Mouse (Mus musculus) hindlimb bud, embryonic 11.5 days (tissue): ENCODE measurements around the gene Tfap2e.

Source experiments
- DNase-seq: peaks from one replicate; pipeline ENCODE4 v3.0.0-alpha.2; 2012; ENCODE audit warnings: low read depth, low spot score; ENCODE audit errors: extremely low spot score

The Tfap2e gene

GRCm38 (mm10) chr4:126752024-126752607 lies 16.1 kb upstream of the Tfap2e start:
- no peak for DNase-seq

GRCm38 (mm10) chr4:126751556-126752023 lies 15.6 kb upstream of the Tfap2e start:
- DNase-seq = no peak

- no peak for DNase-seq
These were observed 15.0 kb upstream of the Tfap2e start for GRCm38 (mm10) chr4:126750863-126751555.

- DNase-seq = no peak
These were observed 14.1 kb upstream of the Tfap2e start for GRCm38 (mm10) chr4:126750046-126750683.

GRCm38 (mm10) chr4:126749553-126749952 lies 13.5 kb upstream of the Tfap2e start:
- no peak for DNase-seq

GRCm38 (mm10) chr4:126748381-126748780 lies 12.3 kb upstream of the Tfap2e start:
- DNase-seq = no peak

GRCm38 (mm10) chr4:126746194-126746840 lies 10.3 kb upstream of the Tfap2e start:
- DNase-seq = no peak

- DNase-seq = no peak
These were observed 9.6 kb upstream of the Tfap2e start for GRCm38 (mm10) chr4:126745506-126746193.

- no peak for DNase-seq
These were observed 8.8 kb upstream of the Tfap2e start for GRCm38 (mm10) chr4:126744831-126745230.

- no peak for DNase-seq
These were observed 7.7 kb upstream of the Tfap2e start for GRCm38 (mm10) chr4:126743713-126744112.

GRCm38 (mm10) chr4:126742976-126743375 lies 6.9 kb upstream of the Tfap2e start:
- DNase-seq = no peak

- DNase-seq = no peak
These were observed 5.4 kb upstream of the Tfap2e start for GRCm38 (mm10) chr4:126741448-126741847.

- no peak for DNase-seq
These were observed 4.1 kb upstream of the Tfap2e start for GRCm38 (mm10) chr4:126739966-126740676.

GRCm38 (mm10) chr4:126735382-126736000 lies 549 bp downstream of the Tfap2e start:
- DNase-seq = no peak

GRCm38 (mm10) chr4:126734700-126735381 lies 1.2 kb downstream of the Tfap2e start:
- DNase-seq = no peak

- no peak for DNase-seq
These were observed 1.9 kb downstream of the Tfap2e start for GRCm38 (mm10) chr4:126734001-126734603.

GRCm38 (mm10) chr4:126732531-126733380 lies 3.3 kb downstream of the Tfap2e start:
- no peak for DNase-seq

GRCm38 (mm10) chr4:126732111-126732510 lies 3.9 kb downstream of the Tfap2e start:
- DNase-seq = no peak
